Mouse (Mus musculus): Measurements from ENCODE around the gene Endou.

GRCm38 (mm10) chr15:97743210-97743609 lies 12.1 kb upstream of the Endou start:
- TF ChIP-seq POLR2A (IDR thresholded peaks at IDR 0.05; ENCODE audit: borderline replicate concordance, extremely low read depth, low read depth, low read length) (no peak), CTCF (IDR thresholded peaks at IDR 0.05; ENCODE audit: insufficient read depth, low read length) (no peak)
